Mouse (Mus musculus) ES-CJ7 (cell line): Measurements from ENCODE around the gene Map2.

Experiments used
- DNase-seq: peaks from one replicate; pipeline ENCODE4 v3.0.0; 2011; ENCODE audit warnings: low read depth, low spot score

The Map2 gene

DNA sequence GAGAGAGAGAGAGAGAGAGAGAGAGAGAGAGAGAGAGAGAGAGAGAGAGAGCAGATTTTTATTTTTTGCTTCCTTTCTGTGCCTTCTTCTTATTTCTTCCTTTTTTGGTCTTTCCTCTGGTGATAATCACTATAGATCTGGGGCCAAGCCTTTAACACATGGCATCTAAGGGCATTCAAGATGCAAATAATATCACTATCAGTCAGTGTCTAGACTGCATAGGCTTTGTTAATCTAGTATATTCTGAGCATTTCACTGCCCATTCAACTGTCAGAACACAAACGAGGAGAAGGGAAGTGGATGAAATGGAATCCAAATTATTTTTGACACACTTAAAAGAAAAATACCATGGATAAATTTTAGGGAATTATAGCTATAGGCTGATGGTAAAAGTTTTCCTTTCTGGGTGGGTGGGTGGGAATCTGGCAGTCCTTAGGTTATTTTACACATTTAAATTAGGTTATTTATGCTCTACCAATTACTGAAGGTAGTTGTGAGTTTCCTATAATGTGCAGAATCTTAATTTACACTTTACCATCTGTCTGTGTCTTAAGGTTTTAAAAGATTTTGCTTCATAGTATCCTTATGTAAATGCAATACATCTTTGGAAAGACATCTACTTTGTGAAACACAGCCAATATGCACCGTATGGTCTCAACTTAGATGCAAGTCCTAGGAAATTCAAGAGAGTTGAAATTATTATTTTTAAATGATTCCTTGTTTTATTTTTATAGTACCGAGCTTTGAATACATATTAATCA lies 117.2 kb downstream of the Map2 start:
- DNase-seq, result no peak

DNA sequence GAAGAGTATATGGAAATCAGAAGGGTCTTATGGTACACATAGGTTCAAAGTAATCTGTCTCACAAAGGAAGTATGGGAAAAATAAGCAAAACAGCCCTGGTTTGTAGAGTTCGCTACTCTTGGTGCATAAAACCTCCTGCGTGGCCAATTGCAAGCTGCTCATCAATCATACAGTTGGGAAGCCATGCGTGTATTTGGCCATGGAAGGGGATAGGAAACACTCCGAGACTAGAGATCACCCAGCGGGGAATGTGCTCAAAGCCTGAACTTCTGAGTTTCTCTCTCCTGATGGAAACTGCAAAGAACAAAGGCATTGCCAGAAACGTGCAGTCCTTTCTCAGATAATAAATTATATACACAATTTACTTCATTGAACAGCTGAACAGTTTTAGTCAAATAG lies 124.3 kb downstream of the Map2 start:
- no peak for DNase-seq

- DNase-seq, result no peak
Observed at GRCm38 (mm10) chr1:66320378-66321135, 145.5 kb downstream of the Map2 start.

- no peak for DNase-seq
Observed at GRCm38 (mm10) chr1:66321136-66321502, 146.0 kb downstream of the Map2 start.

GRCm38 (mm10) chr1:66321631-66322142 lies 146.6 kb downstream of the Map2 start:
- DNase-seq, result peak; percentile 9

DNA sequence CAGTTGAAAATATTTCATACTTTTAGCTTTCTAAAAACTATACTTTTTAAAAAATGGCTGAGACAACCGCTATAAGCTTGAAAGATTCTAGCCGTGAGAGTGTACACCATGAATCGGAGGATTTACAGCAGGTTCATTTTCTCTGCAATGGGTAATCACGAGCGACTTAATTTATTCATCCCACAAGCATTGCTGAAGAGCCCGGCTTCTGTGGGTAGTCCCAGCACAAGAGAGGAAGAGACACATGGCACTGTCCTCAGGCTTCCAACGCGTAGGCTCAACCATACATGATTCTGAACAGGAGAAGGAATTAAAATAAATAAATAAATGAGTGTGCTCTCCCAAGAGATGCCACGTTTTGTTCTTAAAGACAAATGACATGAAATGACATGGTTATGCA lies 148.4 kb downstream of the Map2 start:
- no peak for DNase-seq

- DNase-seq, result no peak
Observed at GRCm38 (mm10) chr1:66324951-66325350, 149.9 kb downstream of the Map2 start.

- DNase-seq, result no peak
Observed at GRCm38 (mm10) chr1:66328996-66329395, 153.9 kb downstream of the Map2 start.

- DNase-seq, result no peak
Observed at GRCm38 (mm10) chr1:66329534-66329933, 154.5 kb downstream of the Map2 start.

- DNase-seq, result no peak
Observed at GRCm38 (mm10) chr1:66335724-66336284, 160.7 kb downstream of the Map2 start.

- DNase-seq, result no peak
Observed at GRCm38 (mm10) chr1:66339213-66339612, 164.1 kb downstream of the Map2 start.

DNA sequence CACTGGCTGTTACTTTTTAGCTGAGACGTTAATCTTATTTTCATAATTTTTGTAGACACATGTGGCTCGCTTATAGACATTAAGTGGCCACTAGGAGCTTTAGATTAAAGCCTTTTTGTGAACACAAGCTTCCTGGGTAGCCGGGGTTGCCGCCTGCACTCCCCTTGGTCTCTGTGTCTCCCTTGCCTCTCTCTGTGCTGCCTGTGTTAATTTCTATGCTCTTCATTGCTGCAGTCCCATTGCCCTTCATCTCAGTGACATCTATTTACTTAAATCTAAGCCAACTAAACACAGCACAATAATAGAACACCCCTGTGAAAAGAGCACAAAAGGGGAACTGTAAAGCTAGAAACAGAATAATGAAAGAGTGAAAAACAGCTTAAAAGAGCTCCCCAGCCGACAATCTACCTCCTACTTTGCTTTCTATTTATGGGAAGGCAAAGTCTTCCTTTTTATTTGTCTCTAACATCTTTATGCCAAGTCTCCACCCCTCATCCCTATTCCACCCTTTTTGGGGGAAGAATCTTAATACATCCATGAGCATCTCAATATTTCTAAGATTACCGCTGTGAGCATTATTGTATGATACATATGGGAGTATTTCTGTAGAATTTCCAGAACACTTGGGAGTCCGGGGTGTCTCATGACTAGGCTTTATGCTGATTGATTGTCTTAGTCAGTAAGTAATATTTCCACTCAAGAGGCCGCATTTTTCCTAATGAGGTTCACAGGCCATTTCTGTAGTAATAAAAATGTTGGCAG lies 173.5 kb downstream of the Map2 start:
- DNase-seq, result no peak

DNA sequence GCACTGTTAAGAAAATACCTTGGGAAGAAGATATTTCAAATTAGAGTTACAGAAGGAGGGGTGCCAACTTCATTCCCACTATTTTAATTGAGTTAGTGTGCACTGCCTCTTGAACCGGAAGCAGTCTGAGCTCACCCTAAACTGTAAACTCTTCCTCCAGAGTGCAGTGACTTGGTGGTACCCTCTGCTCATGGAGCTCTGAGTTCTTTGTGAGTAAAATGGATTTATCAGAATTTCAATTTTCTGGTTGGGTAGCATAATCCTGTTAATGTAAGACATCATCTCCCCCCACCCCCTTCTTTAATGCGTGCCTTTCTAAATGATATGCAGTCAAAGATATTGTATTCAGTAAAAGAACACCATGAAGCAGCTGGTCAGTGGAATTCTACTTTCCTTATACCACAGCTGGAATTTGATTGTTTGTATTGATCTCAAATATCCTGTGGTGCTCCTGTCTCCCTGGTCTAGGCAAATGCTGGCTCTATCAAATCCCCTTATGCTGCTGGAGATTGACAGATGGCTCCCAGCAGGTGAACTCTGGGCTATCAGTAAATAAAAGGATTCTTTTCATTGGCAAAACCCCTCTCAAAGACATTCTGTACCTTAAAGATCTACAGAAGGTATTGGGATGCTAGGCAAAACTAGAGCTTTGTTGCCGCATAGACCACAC lies 174.2 kb downstream of the Map2 start:
- no peak for DNase-seq

DNA sequence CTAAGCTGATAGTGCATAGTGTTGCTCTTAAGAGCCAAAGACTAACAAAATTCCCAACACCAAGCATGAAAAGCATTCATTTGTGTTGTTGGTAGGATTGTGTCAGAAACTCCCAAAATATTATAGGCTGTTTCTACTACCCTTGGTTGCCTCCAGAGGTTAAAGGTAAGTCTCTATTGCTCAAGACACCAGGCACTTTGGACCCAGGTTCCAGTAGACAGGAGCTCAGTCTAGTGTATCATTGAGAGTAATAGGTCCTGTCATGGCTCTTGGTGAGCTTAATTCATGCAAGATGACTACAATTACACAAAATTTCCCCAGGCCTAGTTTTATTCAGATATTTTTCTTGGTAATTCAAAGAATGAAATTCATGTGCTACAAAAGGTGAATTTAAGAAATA lies 176.3 kb downstream of the Map2 start:
- no peak for DNase-seq

DNA sequence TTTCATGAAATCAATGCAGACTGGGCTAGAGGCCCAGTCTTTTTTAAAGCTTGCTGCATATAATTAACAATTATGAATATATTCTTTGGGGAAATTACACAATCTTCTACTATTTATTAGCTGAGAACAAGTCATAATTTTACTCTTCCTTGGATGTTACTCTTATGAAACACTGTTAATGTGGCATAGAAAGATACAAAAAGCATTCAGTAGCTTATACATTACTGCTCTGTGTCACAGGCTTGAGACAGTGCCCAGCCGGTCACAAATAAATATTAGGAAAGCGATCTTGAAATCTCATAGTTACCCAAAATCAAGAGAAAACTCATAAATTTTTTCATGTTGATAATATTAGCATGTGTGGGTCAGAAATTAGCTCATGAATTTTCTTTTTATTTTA lies 186.7 kb downstream of the Map2 start:
- no peak for DNase-seq

GRCm38 (mm10) chr1:66363285-66363684 lies 188.2 kb downstream of the Map2 start:
- DNase-seq, result no peak

GRCm38 (mm10) chr1:66364386-66364785 lies 189.3 kb downstream of the Map2 start:
- no peak for DNase-seq

DNA sequence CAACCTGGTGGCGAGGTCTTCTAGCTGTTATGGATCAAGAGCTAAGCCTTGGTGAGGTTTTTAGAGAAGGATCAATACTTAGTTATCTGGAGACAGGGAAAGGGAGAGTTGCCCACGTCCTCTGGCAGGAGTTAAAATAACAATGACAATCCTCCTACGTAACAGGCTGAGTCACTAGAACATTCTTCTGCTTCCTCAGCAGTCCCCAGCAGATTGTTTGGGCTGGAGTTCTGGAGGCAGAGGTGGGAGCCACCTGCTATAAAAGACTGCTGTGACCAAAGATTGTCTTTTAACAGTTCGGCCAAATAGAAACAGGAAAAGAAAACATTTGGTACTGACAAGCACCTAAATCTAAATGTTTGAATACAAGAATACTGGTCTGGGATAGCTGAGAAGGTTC lies 190.5 kb downstream of the Map2 start:
- no peak for DNase-seq

DNA sequence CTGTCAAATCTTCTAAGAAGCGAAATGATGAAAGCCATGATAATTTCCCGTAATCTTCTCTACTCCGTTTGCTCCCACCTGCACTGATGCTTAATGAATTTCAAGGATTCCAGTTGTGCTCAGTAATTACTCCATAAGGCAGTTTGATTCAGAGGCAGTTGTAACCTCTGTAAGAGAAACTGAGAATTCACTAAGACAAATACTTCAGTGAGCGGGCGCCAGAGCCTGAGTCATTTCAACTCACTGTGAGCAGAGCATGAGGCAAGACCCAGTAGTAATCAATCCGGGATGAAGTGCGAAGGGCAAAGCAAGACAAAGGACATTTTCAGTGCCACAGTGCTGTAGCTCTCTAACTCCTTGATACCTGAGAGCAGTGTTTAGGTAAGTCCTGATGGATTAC lies 194.4 kb downstream of the Map2 start:
- DNase-seq, result no peak

GRCm38 (mm10) chr1:66371371-66371770 lies 196.3 kb downstream of the Map2 start:
- DNase-seq, result no peak

GRCm38 (mm10) chr1:66386321-66386720 lies 211.2 kb downstream of the Map2 start:
- no peak for DNase-seq
